Mouse (Mus musculus) layer of hippocampus, postnatal 25 days (tissue): Measurements from ENCODE around the gene Gpc1. TPM values are rescaled to one million over a fixed set of nuclear protein-coding genes. Genes with fewer than 3 reads are reported as not detected.

Source experiments
- DNase-seq, 2 experiments: peaks; one replicate each; pipeline ENCODE4 v3.0.0; 2022; ENCODE audit warnings: mixed read lengths in 2 of 2, low spot score in 1 of 2; ENCODE audit errors: extremely low spot score in 1 of 2
- total RNA-seq, 2 experiments: library from RNA; stranded (reverse); gene quantifications; 2 replicates each; pipeline ENCODE4 v1.2.3; 2021

The Gpc1 gene
- total RNA-seq, 2 experiments from 2014 or later = 144 to 149 TPM

GRCm38 (mm10) chr1:92832011-92833010, 866 bp downstream of the Gpc1 start:
- DNase-seq = peak in 1 of 2 experiments; percentile 46

DNA sequence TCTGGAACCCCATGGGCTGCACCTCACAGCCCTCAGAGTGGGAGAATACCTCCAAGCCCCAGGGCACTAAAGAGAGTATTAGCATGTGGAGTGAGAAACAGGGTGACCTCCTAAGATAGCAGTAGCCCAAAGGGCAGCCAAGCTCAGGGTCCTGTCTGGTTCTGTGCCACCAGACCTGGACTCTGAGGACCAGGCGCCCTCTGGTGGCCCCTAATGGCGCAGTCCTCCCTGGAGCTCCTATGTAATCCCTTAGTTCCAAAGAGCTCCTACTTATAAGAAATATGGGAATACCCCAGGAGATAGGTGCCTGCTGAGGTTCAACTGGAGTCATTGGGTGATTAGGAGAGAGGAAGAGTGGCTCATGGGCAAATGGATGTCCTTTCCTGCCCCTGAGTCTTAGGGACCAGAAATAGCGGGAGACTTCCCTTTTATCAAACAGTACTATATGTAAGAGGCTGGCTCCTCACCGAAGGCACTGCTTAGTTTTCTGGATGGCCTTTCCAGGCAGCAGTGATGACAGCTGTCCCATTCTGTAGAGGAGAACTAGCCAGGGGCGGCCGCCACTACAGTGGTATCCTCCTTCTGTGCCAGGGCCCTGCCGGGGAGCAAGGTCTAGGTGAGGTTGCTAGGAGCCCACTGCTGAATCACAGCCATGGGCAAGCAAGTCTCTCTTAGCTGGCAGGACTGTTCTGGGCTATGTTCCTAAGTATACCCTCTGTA, 2.7 kb downstream of the Gpc1 start:
- DNase-seq = peak; percentile 84 to 92

- DNase-seq = no peak
These were observed 6.7 kb downstream of the Gpc1 start for GRCm38 (mm10) chr1:92837931-92838833.

DNA sequence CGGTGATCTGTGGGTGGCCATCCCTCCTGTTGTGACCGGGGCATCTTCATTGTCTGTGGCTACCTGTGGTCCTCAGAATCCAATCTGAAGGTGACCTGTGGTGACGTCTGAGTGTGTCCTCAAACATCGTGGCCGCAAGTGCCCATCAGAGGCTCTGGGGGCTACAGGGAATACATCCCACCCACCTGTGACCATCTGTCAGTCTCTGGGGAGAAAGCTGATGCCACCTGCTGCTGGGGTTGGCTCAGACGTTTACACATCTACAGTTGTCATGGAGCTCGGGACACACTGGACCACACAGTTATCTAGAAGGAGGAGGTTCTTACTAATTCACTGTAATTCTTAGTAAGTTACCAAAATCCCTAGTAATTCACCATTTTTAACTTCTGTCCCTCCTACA, 7.8 kb downstream of the Gpc1 start:
- DNase-seq = no peak

- no peak for DNase-seq
These were observed 8.9 kb downstream of the Gpc1 start for GRCm38 (mm10) chr1:92840231-92840890.

- DNase-seq = no peak
These were observed 10.0 kb downstream of the Gpc1 start for GRCm38 (mm10) chr1:92841427-92841826.

DNA sequence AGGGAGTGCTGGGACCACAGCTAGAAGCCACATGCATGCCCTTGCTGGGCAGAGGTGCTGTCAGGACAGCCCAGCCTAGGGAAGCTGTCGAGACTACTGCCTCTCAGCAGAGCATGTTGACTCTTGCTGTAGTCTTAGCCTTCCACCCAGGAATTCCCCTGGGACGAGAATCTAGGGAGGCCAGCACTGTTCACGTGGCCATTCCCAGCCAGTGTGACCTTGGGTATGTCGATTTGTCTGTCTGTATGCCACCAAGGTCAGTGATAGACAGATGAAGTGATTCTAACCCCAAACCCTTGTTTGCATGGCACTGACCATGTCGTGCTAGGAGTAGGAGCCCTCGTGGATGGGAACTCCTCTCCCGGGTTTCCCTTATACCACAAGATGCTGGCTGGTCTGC, 14.4 kb downstream of the Gpc1 start:
- no peak for DNase-seq

GRCm38 (mm10) chr1:92847873-92848839, 16.7 kb downstream of the Gpc1 start:
- no peak for DNase-seq

DNA sequence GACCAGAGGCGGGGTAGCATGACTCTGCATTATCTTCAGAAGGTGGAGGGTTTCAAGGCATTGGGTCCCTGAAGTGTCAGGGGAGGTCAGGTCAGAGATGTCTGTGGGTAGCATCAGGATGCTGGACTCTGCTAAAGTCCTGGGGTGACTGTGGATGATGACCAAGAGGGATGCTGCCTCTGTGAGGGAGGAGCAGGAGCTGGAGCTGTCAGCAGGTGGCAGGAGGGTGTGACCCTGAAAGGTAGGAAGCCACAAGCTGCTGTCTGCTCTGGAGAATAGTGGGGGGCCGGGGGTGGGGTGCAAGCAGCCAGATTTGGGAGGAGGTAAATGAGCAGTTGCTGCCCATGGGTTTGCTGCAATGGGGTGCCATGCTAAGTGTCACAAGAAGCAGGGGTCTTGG, 18.0 kb downstream of the Gpc1 start:
- DNase-seq = no peak

DNA sequence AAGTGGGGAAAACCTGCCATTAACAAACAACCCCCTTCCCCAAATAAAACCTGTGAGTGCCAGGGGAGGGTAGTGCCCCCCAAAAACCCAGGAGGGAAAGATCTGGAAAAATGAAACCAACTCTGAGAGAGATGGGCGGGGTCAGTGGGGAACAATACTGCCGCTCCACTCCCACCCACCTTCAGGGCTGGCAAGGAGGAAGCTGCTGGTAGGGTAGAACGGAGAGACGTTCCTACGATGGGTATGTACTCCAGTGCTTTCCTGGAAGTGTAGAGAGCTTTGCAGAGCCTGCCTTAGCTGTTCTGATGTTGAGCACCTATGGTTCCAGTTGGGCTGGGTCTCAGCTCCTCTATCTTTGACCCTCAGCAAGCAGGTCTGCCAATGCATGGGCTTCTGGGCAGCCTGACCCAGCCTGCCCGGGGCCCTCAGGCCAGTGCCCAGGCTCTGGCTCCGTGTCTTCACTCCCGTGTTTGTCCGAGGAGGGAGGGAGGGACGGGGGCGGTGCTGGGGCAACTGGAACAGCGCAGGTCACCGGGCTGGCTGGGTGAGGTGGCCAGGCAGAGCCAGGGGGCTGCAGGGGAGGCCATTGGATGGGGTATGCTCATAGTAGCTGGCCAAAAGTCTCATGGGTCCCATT, 18.6 kb downstream of the Gpc1 start:
- no peak for DNase-seq

GRCm38 (mm10) chr1:92852450-92852849, 21.0 kb downstream of the Gpc1 start:
- no peak for DNase-seq

- no peak for DNase-seq
These were observed 30.1 kb downstream of the Gpc1 start for GRCm38 (mm10) chr1:92861503-92861902.

GRCm38 (mm10) chr1:92863268-92863667, 31.8 kb downstream of the Gpc1 start:
- no peak for DNase-seq

DNA sequence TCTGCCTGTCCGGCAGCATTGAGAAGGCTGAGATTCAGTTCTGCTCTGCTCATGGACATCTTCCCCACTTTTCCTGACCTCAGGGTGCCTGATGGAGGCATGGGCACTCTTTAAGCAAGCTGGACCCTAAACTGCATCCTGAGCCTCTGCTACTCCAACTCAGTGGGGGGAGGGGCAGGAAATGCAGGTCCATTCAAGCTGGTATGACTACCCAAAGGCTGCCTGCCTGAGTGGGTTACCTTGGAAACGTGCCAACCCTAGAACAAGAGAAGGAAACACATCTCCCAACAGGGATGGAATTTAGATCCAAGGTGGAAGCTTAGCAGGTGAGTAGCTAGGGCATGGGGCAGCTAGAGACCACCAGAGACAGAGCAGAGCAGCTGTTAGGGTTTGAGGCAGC, 34.7 kb downstream of the Gpc1 start:
- no peak for DNase-seq

DNA sequence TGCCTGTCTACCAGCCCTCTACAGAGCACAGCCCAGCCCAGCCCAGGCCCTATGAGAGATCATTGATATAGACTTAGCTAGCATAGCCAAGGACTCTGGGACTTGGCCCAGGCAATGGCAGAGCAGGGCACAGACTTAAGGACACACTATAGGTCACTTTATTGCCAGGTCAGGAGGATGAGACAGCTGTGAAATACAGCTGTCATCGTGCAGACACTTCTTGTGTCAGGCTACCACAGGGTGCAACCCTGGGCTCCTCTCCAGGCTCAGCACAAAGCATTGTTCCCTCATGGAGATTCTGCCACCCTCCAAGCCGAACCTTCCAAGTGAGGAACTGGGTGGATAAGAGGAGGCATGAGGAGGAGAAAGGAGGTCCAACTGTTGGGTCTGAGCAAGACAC, 38.5 kb downstream of the Gpc1 start:
- DNase-seq = no peak

DNA sequence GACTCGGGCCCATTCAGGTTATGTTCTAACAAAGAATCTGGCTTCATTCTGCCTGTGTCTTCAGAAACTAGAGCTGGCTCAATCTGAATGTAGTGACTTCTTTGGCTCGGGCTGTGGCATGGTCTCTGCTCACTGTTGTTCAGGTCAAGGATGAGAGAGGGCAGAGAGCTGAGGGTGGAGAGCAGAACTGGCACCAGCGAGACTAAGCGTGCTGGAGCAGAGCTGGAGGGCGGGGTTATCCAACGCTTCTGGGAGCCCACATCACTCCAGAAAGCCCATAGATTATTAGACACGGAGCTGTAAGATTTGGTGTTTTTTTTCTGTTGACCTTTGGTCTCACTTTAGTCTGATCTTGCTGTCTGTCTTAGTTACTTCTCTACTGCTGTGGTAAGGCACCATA, 41.2 kb downstream of the Gpc1 start:
- DNase-seq = no peak

DNA sequence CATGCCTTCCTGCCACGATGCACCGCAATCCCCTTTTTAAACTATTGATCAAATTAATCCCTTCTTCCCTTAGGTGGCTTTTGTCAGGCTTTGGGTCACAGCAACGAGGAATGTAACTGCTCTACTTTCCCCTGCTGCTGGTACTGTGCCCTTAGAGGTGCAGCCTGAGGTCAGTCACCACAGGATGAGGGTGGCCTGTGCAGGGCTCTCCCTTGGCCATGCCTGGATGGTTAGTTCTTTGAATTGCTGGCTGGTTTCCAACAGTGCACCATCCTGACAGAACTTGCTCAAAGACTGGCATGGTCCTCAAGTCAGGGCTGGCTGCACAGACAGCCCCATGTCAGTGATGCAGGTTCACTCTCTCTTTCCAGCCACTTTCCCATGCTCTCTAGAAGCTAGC, 42.6 kb downstream of the Gpc1 start:
- no peak for DNase-seq

GRCm38 (mm10) chr1:92875360-92876111, 44.1 kb downstream of the Gpc1 start:
- no peak for DNase-seq
